9 mouse cellular contexts compared by ENCODE assay signal in genomic region chr2:164832032-164832747, GRCm38 (mm10). TPM values are rescaled to one million over a fixed set of nuclear protein-coding genes. Genes with fewer than 3 reads are reported as not detected.
DNase-seq lines count a peak whose midpoint lies in the region; ATAC-seq and TF ChIP-seq lines count a peak whose summit lies in the region.
"Had no signal": no experiment of that assay in that cellular context is flagged by ENCODE, and none has a peak within 500 bp of the region (broad histone marks: within the 10 kb centered on the region; RNA-seq: fewer than 3 reads in every experiment).

No protein-coding gene starts in this region.

- no peak for TF ChIP-seq POLR2A in CH12.LX (IDR thresholded peaks at IDR 0.05; ENCODE audit: low read depth, low read length)

- in situ Hi-C loops in CH12.LX (cut with MboI; ENCODE audit: low pct_ligation_motif_present, low pct_unique_long_range_greater_than_20kb, low sequenced_read_pairs), result loop anchor here (5.0 kb wide), 1 partner anchor 45 kb away; the partner anchor contains the start of gene Pcif1

- H3K9me3 ChIP-seq in heart, embryonic 10.5 days, result no peaks in the 10 kb centered on the region
- no peaks in the 10 kb centered on the region for H3K9me3 ChIP-seq in CH12.LX (replicated peaks; ENCODE audit: low read length)
- H3K9me3 ChIP-seq in forebrain, postnatal 0 days (ENCODE audit: low read length), result no peaks in the 10 kb centered on the region

- 58% methylated on average over 16 of the region's 16 CpGs for WGBS in heart, embryonic 10.5 days
- 65% methylated on average over 16 of the region's 16 CpGs for WGBS in forebrain, postnatal 0 days
- WGBS in macrophage (ENCODE audit: missing documents), result 56% methylated on average over 9 of the region's 16 CpGs

- H3K79me2 ChIP-seq in CH12.LX (replicated peaks; ENCODE audit: control insufficient read depth, extremely low read depth, insufficient read depth, poor library complexity, severe bottlenecking) (no peaks in the 10 kb centered on the region), macrophage (ENCODE audit: inconsistent target) (peaks cover 49% of the 10 kb centered on the region)

- dilution Hi-C loops in CH12.LX (cut with MboI; ENCODE audit: extremely low pct_ligation_motif_present, extremely low pct_unique_long_range_greater_than_20kb, low sequenced_read_pairs), result no loop called here

- peak overlapping the region; percentile 53; the same call in 1 of the 2 replicates for H3K4me2 ChIP-seq in CH12.LX (ENCODE audit: insufficient read depth, low read depth, poor library complexity, severe bottlenecking)
- peak overlapping the region; percentile 98 for H3K4me2 ChIP-seq in forebrain, postnatal 0 days (ENCODE audit: low read depth)

- no peak for DNase-seq in heart, embryonic 10.5 days (ENCODE audit: low spot score)
- DNase-seq in heart, adult 8-10 months (ENCODE audit: low spot score), result no peak
- no peak for DNase-seq in CH12.LX (ENCODE audit: extremely low read depth)
- DNase-seq in forebrain, postnatal 0 days, result no peak
- DNase-seq in adrenal gland, adult (ENCODE audit: inconsistent age in 2 of 2, low spot score in 1 of 2), result no peak
- DNase-seq in thymus, postnatal 10 days (ENCODE audit: low spot score in 2 of 2), result no peak

- H3K36me3 ChIP-seq in heart, embryonic 10.5 days, result peaks cover 38% of the 10 kb centered on the region
- H3K36me3 ChIP-seq in CH12.LX (replicated peaks in 1 of 2; ENCODE audit: control insufficient read depth in 1 of 2, insufficient read depth in 1 of 2, low read length in 1 of 2) (peaks cover 20 to 33% of the 10 kb centered on the region in 2 experiments), macrophage (ENCODE audit: inconsistent target) (peaks cover 25% of the 10 kb centered on the region)
- peaks cover 20% of the 10 kb centered on the region for H3K36me3 ChIP-seq in forebrain, postnatal 0 days (ENCODE audit: insufficient read depth)

- no peak; the same call in 1 of the 2 replicates for ATAC-seq in forebrain, postnatal 0 days
- ATAC-seq in frontal cortex, adult (ENCODE audit: low TSS enrichment), result no peak

- peaks cover 30% of the 10 kb centered on the region for H3K4me1 ChIP-seq in heart, embryonic 10.5 days
- peaks cover 12 to 49% of the 10 kb centered on the region in 2 experiments for H3K4me1 ChIP-seq in CH12.LX (ENCODE audit: control insufficient read depth in 1 of 2, insufficient read depth in 2 of 2)
- H3K4me1 ChIP-seq in forebrain, postnatal 0 days (ENCODE audit: insufficient read depth), result peaks cover 11% of the 10 kb centered on the region; the same call in 1 of the 2 replicates

- H3K27ac ChIP-seq in heart, embryonic 10.5 days, result peak overlapping the region; percentile 96
- 0 out of 2 replicates have a peak overlapping the region, but pooled peaks have one; percentile 7 for H3K27ac ChIP-seq in CH12.LX (ENCODE audit: insufficient read depth, low read depth)
- H3K27ac ChIP-seq in forebrain, postnatal 0 days (ENCODE audit: low read depth, low read length), result peak overlapping the region; percentile 87
- H3K27ac ChIP-seq in macrophage, result peak overlapping the region; percentile 97

- TF ChIP-seq EP300 in CH12.LX (IDR thresholded peaks at IDR 0.05; ENCODE audit: low read length), result no peak

- TF ChIP-seq CTCF in CH12.LX (conservative IDR thresholded peaks at IDR 0.05 in 1 of 2, IDR thresholded peaks at IDR 0.05 in 1 of 2; ENCODE audit: low read depth in 2 of 2, low read length in 2 of 2), result peak in 1 of 2 experiments; percentile 25; a peak in 2 of 4 replicates
- TF ChIP-seq CTCF in forebrain, postnatal 0 days (IDR thresholded peaks at IDR 0.05; ENCODE audit: low read depth), result no peak

- no peak overlapping the region for H3K9ac ChIP-seq in CH12.LX (ENCODE audit: insufficient read depth, low read depth)
- H3K9ac ChIP-seq in forebrain, postnatal 0 days, result peak overlapping the region; percentile 70

- H3K4me3 ChIP-seq in heart, embryonic 10.5 days, result peak overlapping the region; percentile 83
- H3K4me3 ChIP-seq in CH12.LX (replicated peaks in 1 of 3; ENCODE audit: low read depth in 2 of 3, low read length in 2 of 3, poor library complexity in 1 of 3) (peak overlapping the region; percentile 58 to 70 (median 66)), macrophage (ENCODE audit: inconsistent target) (peak overlapping the region; percentile 99)
- peak overlapping the region; percentile 64 for H3K4me3 ChIP-seq in forebrain, postnatal 0 days (ENCODE audit: low read depth, low read length)

- H3K27me3 ChIP-seq in heart, embryonic 10.5 days (ENCODE audit: insufficient read depth, poor library complexity, severe bottlenecking), result no peaks in the 10 kb centered on the region
- peaks cover 1% of the 10 kb centered on the region for H3K27me3 ChIP-seq in CH12.LX (replicated peaks)
- H3K27me3 ChIP-seq in forebrain, postnatal 0 days (ENCODE audit: insufficient read depth, low read length), result no peaks in the 10 kb centered on the region
- H3K27me3 ChIP-seq: Patski had no signal

- TF ChIP-seq RAD21 in CH12.LX (IDR thresholded peaks at IDR 0.05; ENCODE audit: low read depth, low read length), result no peak; the same call in 1 of the 2 replicates

RNA-seq across cellular contexts. Expression of gene Ctsa, which starts 0.5 kb away (rescaled TPM):
- polyA plus RNA-seq in heart, embryonic 10.5 days (2016; fragmentation: Nextera tagmentation; extraction: Ambion mirVana), result 138 and 149 TPM in 2 replicates
- total RNA-seq in heart, adult 8-10 months (2022), result 100 to 1,000 TPM in 3 of 4 experiments, 10 to 100 TPM in 1; 94.7 to 106 (median 103) TPM
- total RNA-seq in CH12.LX (2012; rRNA removed) (45.5 and 46.1 TPM in 2 replicates), CH12.LX (2014; rRNA removed) (17.5 and 19.9 TPM in 2 replicates)
- polyA plus RNA-seq in CH12.LX (2012; ENCODE audit: insufficient read length, low read depth) (22.7 and 27.0 TPM in 2 replicates), macrophage (2018) (1,416 to 1,739 TPM (median 1,652 TPM) in 3 replicates)
- total RNA-seq in forebrain, postnatal 0 days (2014; rRNA removed), result 86.2 and 93.8 TPM in 2 replicates
- 83.5 and 95.3 TPM in 2 replicates for polyA plus RNA-seq in forebrain, postnatal 0 days (2015; fragmentation: Nextera tagmentation; extraction: Ambion mirVana)
- total RNA-seq in macrophage (2018; cell fraction: chromatin; rRNA removed), result 1,000 to 10,000 TPM in 5 of 26 experiments, 100 to 1,000 TPM in 21; 231 to 1,612 (median 642) TPM
- 1,000 to 10,000 TPM in 19 of 26 experiments, 100 to 1,000 TPM in 7; 818 to 1,776 (median 1,127) TPM for total RNA-seq in macrophage (2018; cell fraction: cytosol; rRNA removed)
- 1,000 to 10,000 TPM in 20 of 26 experiments, 100 to 1,000 TPM in 6; 377 to 1,961 (median 1,176) TPM for total RNA-seq in macrophage (2018; cell fraction: nucleus; rRNA removed)

RNA-seq across cellular contexts. Expression of gene Neurl2, which starts 1.1 kb away (rescaled TPM):
- 28.2 and 55.0 TPM in 2 replicates for polyA plus RNA-seq in heart, embryonic 10.5 days (2016; fragmentation: Nextera tagmentation; extraction: Ambion mirVana)
- total RNA-seq in heart, adult 8-10 months (2022), result 10 to 100 TPM; 53.8 to 59.3 (median 58.1) TPM
- total RNA-seq in CH12.LX (2012; rRNA removed) (2.9 and 4.1 TPM in 2 replicates), CH12.LX (2014; rRNA removed) (1.6 and 2.1 TPM in 2 replicates)
- polyA plus RNA-seq in CH12.LX (2012; ENCODE audit: insufficient read length, low read depth) (1.7 and 1.8 TPM in 2 replicates), macrophage (2018) (3.9 to 17.8 TPM (median 7.7 TPM) in 3 replicates)
- total RNA-seq in forebrain, postnatal 0 days (2014; rRNA removed), result 5.0 and 5.4 TPM in 2 replicates
- 4.7 and 6.4 TPM in 2 replicates for polyA plus RNA-seq in forebrain, postnatal 0 days (2015; fragmentation: Nextera tagmentation; extraction: Ambion mirVana)
- 100 to 1,000 TPM in 1 of 26 experiments, 10 to 100 TPM in 25; 16.9 to 102 (median 59.3) TPM for total RNA-seq in macrophage (2018; cell fraction: chromatin; rRNA removed)
- total RNA-seq in macrophage (2018; cell fraction: cytosol; rRNA removed), result 10 to 100 TPM in 11 of 26 experiments, 1 to 10 TPM in 15; 4.2 to 22.3 (median 8.9) TPM
- total RNA-seq in macrophage (2018; cell fraction: nucleus; rRNA removed), result 10 to 100 TPM; 11.4 to 90.2 (median 33.1) TPM

RNA-seq across cellular contexts. Expression of gene Spata25, which starts 3.9 kb away (rescaled TPM):
- polyA plus RNA-seq in heart, embryonic 10.5 days (2016; fragmentation: Nextera tagmentation; extraction: Ambion mirVana), result 0.38 TPM in 1 of 2 replicates, not detected in the other
- total RNA-seq in heart, adult 8-10 months (2022), result 1 to 10 TPM in 1 of 4 experiments, under 1 TPM in 2, not detected in 1; 0.66 to 1.2 (median 0.80) TPM
- total RNA-seq in CH12.LX (2012; rRNA removed) (0.34 TPM in 1 of 2 replicates, not detected in the other), CH12.LX (2014; rRNA removed) (not detected in 2 replicates)
- polyA plus RNA-seq in CH12.LX (2012; ENCODE audit: insufficient read length, low read depth) (not detected in 2 replicates), macrophage (2018) (0.80 TPM in 1 of 3 replicates, not detected in the others)
- 0.62 and 1.00 TPM in 2 replicates for total RNA-seq in forebrain, postnatal 0 days (2014; rRNA removed)
- not detected in 2 replicates for polyA plus RNA-seq in forebrain, postnatal 0 days (2015; fragmentation: Nextera tagmentation; extraction: Ambion mirVana)
- total RNA-seq in macrophage (2018; cell fraction: chromatin; rRNA removed), result 100 to 1,000 TPM in 3 of 26 experiments, 10 to 100 TPM in 23; 11.3 to 125 (median 43.8) TPM
- 1 to 10 TPM in 4 of 26 experiments, under 1 TPM in 17, not detected in 5; 0.17 to 2.9 (median 0.62) TPM for total RNA-seq in macrophage (2018; cell fraction: cytosol; rRNA removed)
- total RNA-seq in macrophage (2018; cell fraction: nucleus; rRNA removed), result 10 to 100 TPM in 14 of 26 experiments, 1 to 10 TPM in 12; 2.0 to 75.9 (median 11.1) TPM

RNA-seq across cellular contexts. Expression of gene Zswim1, which starts 9.7 kb away (rescaled TPM):
- polyA plus RNA-seq in heart, embryonic 10.5 days (2016; fragmentation: Nextera tagmentation; extraction: Ambion mirVana), result 13.7 and 14.3 TPM in 2 replicates
- 1 to 10 TPM; 4.6 to 6.1 (median 5.1) TPM for total RNA-seq in heart, adult 8-10 months (2022)
- total RNA-seq in CH12.LX (2012; rRNA removed), result 9.5 and 9.6 TPM in 2 replicates
- 5.3 and 5.8 TPM in 2 replicates for total RNA-seq in CH12.LX (2014; rRNA removed)
- polyA plus RNA-seq in CH12.LX (2012; ENCODE audit: insufficient read length, low read depth), result 10.4 and 13.8 TPM in 2 replicates
- 11.2 and 18.6 TPM in 2 replicates for total RNA-seq in forebrain, postnatal 0 days (2014; rRNA removed)
- 27.5 and 32.6 TPM in 2 replicates for polyA plus RNA-seq in forebrain, postnatal 0 days (2015; fragmentation: Nextera tagmentation; extraction: Ambion mirVana)
- total RNA-seq in macrophage (2018; cell fraction: chromatin; rRNA removed), result 1 to 10 TPM in 12 of 26 experiments, under 1 TPM in 12, not detected in 2; 0.36 to 3.9 (median 1.0) TPM
- total RNA-seq in macrophage (2018; cell fraction: cytosol; rRNA removed), result 1 to 10 TPM; 1.9 to 7.7 (median 5.5) TPM
- total RNA-seq in macrophage (2018; cell fraction: nucleus; rRNA removed), result 1 to 10 TPM in 22 of 26 experiments, under 1 TPM in 4; 0.60 to 5.6 (median 1.8) TPM
- polyA plus RNA-seq in macrophage (2018), result 4.8 to 5.4 TPM (median 5.2 TPM) in 3 replicates

RNA-seq across cellular contexts. Expression of gene Pltp, which starts 25.3 kb away (rescaled TPM):
- 8.1 and 12.6 TPM in 2 replicates for polyA plus RNA-seq in heart, embryonic 10.5 days (2016; fragmentation: Nextera tagmentation; extraction: Ambion mirVana)
- 10 to 100 TPM; 32.8 to 40.4 (median 35.7) TPM for total RNA-seq in heart, adult 8-10 months (2022)
- 4.4 and 5.5 TPM in 2 replicates for total RNA-seq in CH12.LX (2012; rRNA removed)
- total RNA-seq in CH12.LX (2014; rRNA removed), result 0.85 and 1.1 TPM in 2 replicates
- 0.94 and 0.98 TPM in 2 replicates for polyA plus RNA-seq in CH12.LX (2012; ENCODE audit: insufficient read length, low read depth)
- total RNA-seq in forebrain, postnatal 0 days (2014; rRNA removed), result 28.2 and 43.4 TPM in 2 replicates
- 67.9 and 80.7 TPM in 2 replicates for polyA plus RNA-seq in forebrain, postnatal 0 days (2015; fragmentation: Nextera tagmentation; extraction: Ambion mirVana)
- 100 to 1,000 TPM; 103 to 546 (median 287) TPM for total RNA-seq in macrophage (2018; cell fraction: chromatin; rRNA removed)
- total RNA-seq in macrophage (2018; cell fraction: cytosol; rRNA removed), result 1,000 to 10,000 TPM in 3 of 26 experiments, 100 to 1,000 TPM in 23; 293 to 1,067 (median 626) TPM
- total RNA-seq in macrophage (2018; cell fraction: nucleus; rRNA removed), result 1,000 to 10,000 TPM in 1 of 26 experiments, 100 to 1,000 TPM in 25; 381 to 1,006 (median 769) TPM
- polyA plus RNA-seq in macrophage (2018), result 538 to 865 TPM (median 584 TPM) in 3 replicates

Comparison
In these comparisons a context has a peak if more than half of its experiments do, and no peak if none do; other contexts are left out.
1. H3K27ac ChIP-seq: peak in every context shown above with its lines; median percentile 97 in macrophage; 96 in heart, embryonic 10.5 days; 87 in forebrain, postnatal 0 days; 7 in CH12.LX.